Mouse (Mus musculus): ENCODE measurements at regions not wholly inside any gene's neighbourhood (a gene's known extent, or its start where the extent isn't known, plus 50 kb on each side); places are given as distances from the start of the nearest gene placed in this dataset.

- in situ Hi-C loops (cut with MboI, MseI) = no loop called here
These were observed 124.4 kb upstream of the Pja1 start for GRCm38 (mm10) chrX:99595493-99595892.

GRCm38 (mm10) chrX:99593872-99594487 lies 122.9 kb upstream of the Pja1 start:
- in situ Hi-C loops (cut with MboI, MseI) = no loop called here

- in situ Hi-C loops (cut with MboI, MseI) = no loop called here
These were observed 121.9 kb upstream of the Pja1 start for GRCm38 (mm10) chrX:99592980-99593379.

GRCm38 (mm10) chrX:99587284-99587683 lies 116.2 kb upstream of the Pja1 start:
- in situ Hi-C loops (cut with MboI, MseI) = no loop called here

GRCm38 (mm10) chrX:99586282-99586681 lies 115.2 kb upstream of the Pja1 start:
- in situ Hi-C loops (cut with MboI, MseI) = no loop called here

GRCm38 (mm10) chrX:99585703-99586102 lies 114.6 kb upstream of the Pja1 start:
- in situ Hi-C loops (cut with MboI, MseI) = no loop called here

- in situ Hi-C loops (cut with MboI, MseI) = no loop called here
These were observed 111.5 kb upstream of the Pja1 start for GRCm38 (mm10) chrX:99582611-99583010.

GRCm38 (mm10) chrX:99581632-99582466 lies 110.8 kb upstream of the Pja1 start:
- in situ Hi-C loops (cut with MboI, MseI) = no loop called here

- in situ Hi-C loops (cut with MboI, MseI) = no loop called here
These were observed 108.1 kb upstream of the Pja1 start for GRCm38 (mm10) chrX:99579206-99579605.

GRCm38 (mm10) chrX:99578796-99579195 lies 107.7 kb upstream of the Pja1 start:
- in situ Hi-C loops (cut with MboI, MseI) = no loop called here

- in situ Hi-C loops (cut with MboI, MseI) = no loop called here
These were observed 104.0 kb upstream of the Pja1 start for GRCm38 (mm10) chrX:99575105-99575504.

GRCm38 (mm10) chrX:99574441-99575103 lies 103.5 kb upstream of the Pja1 start:
- in situ Hi-C loops (cut with MboI, MseI) = no loop called here

- in situ Hi-C loops (cut with MboI, MseI) = no loop called here
These were observed 99.1 kb upstream of the Pja1 start for GRCm38 (mm10) chrX:99570161-99570560.

- in situ Hi-C loops (cut with MboI, MseI) = no loop called here
These were observed 97.2 kb upstream of the Pja1 start for GRCm38 (mm10) chrX:99568244-99568643.

- in situ Hi-C loops (cut with MboI, MseI) = no loop called here
These were observed 96.5 kb upstream of the Pja1 start for GRCm38 (mm10) chrX:99567367-99568164.

GRCm38 (mm10) chrX:99561995-99562394 lies 90.9 kb upstream of the Pja1 start:
- in situ Hi-C loops (cut with MboI, MseI) = no loop called here

- in situ Hi-C loops (cut with MboI, MseI) = no loop called here
These were observed 89.6 kb upstream of the Pja1 start for GRCm38 (mm10) chrX:99560699-99561098.

- in situ Hi-C loops (cut with MboI, MseI) = no loop called here
These were observed 85.8 kb upstream of the Pja1 start for GRCm38 (mm10) chrX:99556876-99557354.

GRCm38 (mm10) chrX:99555976-99556781 lies 85.1 kb upstream of the Pja1 start:
- in situ Hi-C loops (cut with MboI, MseI) = no loop called here

- in situ Hi-C loops (cut with MboI, MseI) = no loop called here
These were observed 81.7 kb upstream of the Pja1 start for GRCm38 (mm10) chrX:99552778-99553177.

Data from regulatory T cell (primary cell).